Mouse (Mus musculus) kidney, postnatal 14 days (tissue): ENCODE results near the gene Gm21310.
"Not testable (repeated sequence)": the region's sequence is repeated elsewhere in the genome, so short reads cannot be mapped to it uniquely, and the experiment has no call there.

Experiments used
- DNase-seq: peaks from one replicate; pipeline ENCODE4 v3.0.0; 2022; ENCODE audit warnings: mixed read lengths

Gene Gm21310

DNA sequence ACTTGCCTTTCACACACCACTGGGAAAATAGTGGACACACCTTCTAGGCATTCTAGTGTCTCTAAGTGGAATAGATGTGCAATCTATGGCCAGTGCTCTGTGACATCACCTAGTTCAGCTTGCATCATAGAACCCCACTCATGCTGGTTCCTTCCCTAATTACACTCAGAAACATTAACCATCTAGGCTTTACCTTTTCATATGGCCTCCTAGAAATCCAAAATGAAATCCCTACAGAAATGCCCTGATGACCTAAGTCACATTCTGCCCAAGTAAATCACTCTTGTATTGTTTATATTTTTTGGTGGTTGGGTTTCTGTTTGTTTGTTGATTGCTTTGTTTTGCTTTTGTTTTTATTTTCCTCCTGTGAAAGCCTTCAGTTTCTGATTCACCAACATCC lies at the start of gene Gm21310:
Gene Gm21310 (minus strand): TSS at position 101 of the 400 bp plus-strand sequence.
- DNase-seq, result not testable (repeated sequence)
